Mouse (Mus musculus) gastrocnemius, postnatal 36 days (tissue): ENCODE data around the gene Prn. TPM values are rescaled to one million over a fixed set of nuclear protein-coding genes. Genes with fewer than 3 reads are reported as not detected.

Source experiments
- DNase-seq, 2 experiments: peaks; one replicate each; pipeline ENCODE4 v3.0.0; 2022
- intact Hi-C: fragments of 180-260 bp; cut with DNase I; formaldehyde crosslinking; loops from one replicate; pipeline ENCODE4 v1.15.1; 2025
- long read RNA-seq, 2 experiments: library from polyadenylated mRNA; stranded (forward); transcript quantifications; one replicate each; pipeline ENCODE4 v2.0.0; 2021
- total RNA-seq, 2 experiments: library from RNA; stranded (reverse); gene quantifications; 2 replicates each; pipeline ENCODE4 v1.2.3; 2021

Prn gene
- total RNA-seq = under 1 TPM; 0.15 to 0.39 TPM
- long read RNA-seq, experiment 1 = 0 reads
- long read RNA-seq, experiment 2 = 0 reads

DNA sequence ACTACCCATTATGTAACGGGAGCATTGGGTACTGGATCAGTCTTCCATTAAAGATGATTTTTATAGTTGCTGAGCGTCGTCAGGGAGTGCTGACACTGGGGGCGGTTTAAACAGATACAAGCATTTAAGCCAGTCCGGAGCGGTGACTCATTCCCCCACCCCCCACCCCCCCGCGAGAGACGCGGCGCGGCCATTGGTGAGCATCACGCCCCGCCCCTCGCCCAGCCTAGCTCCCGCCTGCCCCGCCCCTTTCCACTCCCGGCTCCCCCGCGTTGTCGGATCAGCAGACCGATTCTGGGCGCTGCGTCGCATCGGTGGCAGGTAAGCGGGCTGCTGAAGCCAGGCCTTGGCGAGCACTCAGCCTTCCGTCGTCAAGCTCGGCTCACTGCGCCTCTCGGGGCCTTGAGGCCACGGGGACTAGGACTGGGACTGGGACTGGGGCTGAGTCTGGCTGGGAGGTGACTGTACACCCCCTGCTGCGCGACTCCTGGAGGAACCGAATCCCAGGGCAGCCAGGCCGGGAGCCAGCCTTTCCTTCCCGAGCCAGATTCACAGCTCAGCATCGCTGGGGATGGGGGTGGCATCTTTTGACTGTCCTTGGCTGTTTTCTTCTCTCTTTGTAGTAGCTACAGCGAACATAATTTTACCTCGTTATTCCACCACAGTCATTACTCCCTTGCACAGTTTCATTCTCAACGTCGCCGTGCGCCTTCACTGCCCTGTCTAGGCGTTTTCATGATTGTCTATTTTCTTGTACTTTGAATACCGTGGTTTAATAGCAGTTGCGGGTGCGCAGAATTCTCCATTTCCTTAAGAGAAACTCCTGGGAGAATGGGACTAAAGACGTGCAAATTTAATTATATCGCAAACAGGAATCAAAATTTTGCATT is at the start of gene Prn, which contains the start of gene Prnp:
Prn (plus strand) TSS at position 275 of the 890 bp plus-strand sequence.
Prnp (plus strand) TSS at position 246 of the 890 bp plus-strand sequence.
- intact Hi-C loops = no loop called here
- DNase-seq = peak; percentile 85 to 90

DNA sequence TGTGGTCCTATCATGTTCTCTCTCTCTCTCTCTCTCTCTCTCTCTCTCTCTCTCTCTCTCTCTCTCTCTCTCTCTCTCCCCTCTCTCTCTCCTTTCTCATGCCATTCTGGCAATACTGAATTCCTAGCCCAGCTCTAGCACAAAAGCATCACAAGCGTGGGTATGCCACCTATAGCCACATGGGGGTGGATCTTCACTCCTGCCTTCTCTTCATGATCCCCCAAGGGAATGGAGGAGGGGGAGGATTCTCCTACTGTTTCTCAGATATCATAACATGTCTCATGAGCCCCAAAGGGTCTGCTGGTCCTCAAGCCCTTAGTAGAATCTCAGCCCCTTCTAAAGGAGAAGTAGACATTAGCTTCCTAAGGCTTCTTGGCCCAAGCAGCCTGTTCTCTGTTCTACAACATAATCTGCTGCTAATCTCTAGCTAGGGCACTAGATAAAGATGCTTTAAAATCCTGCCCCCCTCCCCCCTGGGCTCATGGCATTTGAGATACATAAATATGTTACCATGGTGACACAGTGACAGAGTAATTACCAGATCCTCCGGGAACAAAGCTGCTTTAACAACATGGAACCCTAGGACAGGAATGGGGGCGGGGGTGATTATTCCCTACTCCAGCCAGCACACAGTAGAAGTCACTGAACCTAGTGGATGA is 47.0 kb upstream of the Prn start:
- intact Hi-C loops = no loop called here
- no peak for DNase-seq

DNA sequence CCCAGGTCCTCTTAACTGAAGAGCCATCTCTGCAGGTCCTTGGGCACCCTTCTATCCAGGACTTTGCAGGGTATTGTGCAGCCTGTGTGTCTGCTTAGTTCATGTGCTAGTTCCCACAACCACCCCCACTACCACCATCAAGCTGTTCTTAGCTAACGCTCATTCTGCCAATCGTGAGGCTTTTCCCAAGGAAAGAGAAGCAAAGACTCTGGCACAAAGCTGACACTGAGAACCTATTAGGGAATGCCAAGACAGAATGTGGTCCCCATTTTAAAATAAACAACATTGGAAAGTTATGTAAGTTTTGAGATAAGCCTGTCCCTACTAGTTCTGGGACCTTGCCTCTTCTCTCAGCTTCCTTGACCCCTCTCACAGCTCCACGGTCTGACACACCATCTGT is 46.3 kb upstream of the Prn start:
- intact Hi-C loops = no loop called here
- no peak for DNase-seq

GRCm38 (mm10) chr2:131864262-131864796 is 45.4 kb upstream of the Prn start:
- DNase-seq = no peak
- intact Hi-C loops = no loop called here

GRCm38 (mm10) chr2:131866676-131867075 is 43.1 kb upstream of the Prn start:
- intact Hi-C loops = no loop called here
- no peak for DNase-seq

DNA sequence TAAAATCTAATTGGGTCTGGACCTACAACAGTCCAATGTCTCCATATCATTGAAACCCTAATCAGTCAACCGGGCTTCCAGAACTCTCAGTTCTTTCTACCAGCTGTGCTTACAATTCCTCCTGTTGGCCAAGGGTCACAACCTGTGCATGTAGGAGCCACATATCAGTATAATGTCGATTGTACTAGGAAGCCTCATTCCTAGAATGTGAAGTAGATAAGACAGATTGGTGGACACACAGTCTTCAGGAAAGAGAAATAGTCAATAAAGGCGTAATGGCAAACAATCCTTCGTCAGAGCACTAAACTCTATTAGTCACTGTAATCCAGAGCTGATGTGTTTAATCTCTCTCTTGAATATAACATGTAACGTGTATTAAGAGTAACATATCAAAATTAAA is 40.8 kb upstream of the Prn start:
- DNase-seq = no peak
- intact Hi-C loops = no loop called here

DNA sequence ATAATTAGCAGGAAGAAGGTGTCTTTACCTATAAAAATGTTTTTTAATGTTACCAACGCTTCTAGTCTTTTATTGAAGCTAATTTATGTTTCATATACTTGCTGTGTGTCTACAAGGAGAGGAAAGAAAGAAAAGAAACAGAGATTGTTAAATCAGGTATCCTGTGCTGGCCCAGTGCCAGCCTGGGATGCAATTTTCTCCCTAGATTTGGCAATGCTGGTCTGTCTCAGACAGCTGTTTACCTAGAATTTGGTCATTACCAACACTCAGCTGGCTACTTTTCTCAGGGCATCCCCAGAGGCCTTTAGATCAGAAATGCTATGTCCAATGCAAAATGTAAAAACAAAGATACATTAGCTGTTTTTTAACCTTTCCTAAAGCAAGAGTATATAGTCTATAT is 36.4 kb upstream of the Prn start:
- DNase-seq = no peak
- intact Hi-C loops = no loop called here

DNA sequence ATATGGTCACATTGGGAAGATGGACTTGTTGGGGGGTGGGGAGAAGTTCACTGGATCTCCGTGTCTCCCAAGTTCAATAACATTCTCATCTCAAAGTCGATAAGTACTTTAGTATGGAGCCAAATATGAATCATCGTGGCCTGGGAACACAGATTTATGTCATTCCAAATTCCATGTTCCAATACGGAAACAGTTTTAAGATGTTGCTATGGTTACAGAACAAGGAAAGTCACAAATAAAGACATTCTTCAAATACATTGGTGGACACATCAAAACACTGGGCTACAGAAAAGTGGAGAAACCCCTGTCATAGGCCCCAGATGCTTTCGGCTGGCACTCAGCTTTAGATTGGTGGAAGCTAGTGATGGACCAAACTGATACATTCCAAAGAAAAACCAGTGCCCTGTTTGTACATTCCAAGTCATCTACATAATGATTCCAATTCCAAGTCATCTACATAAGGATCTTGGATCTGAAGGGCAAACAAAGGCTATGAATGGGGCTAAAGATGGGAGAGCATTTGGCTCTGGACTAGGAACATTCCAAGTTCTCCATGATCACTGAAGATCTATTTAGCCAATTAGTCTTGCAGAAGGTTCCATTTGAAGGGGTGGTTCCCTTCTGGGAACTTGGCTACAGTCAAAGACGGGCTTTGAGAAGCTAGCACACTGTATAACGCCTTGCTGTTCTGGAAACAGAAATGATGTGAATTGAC is 33.0 kb upstream of the Prn start:
- intact Hi-C loops = no loop called here
- no peak for DNase-seq

- intact Hi-C loops = no loop called here
- DNase-seq = no peak
Measured at GRCm38 (mm10) chr2:131881766-131882165, 28.0 kb upstream of the Prn start.

- DNase-seq = no peak
- intact Hi-C loops = no loop called here
Measured at GRCm38 (mm10) chr2:131883136-131883535, 26.6 kb upstream of the Prn start.

- intact Hi-C loops = no loop called here
- no peak for DNase-seq
Measured at GRCm38 (mm10) chr2:131886503-131887160, 23.1 kb upstream of the Prn start.

DNA sequence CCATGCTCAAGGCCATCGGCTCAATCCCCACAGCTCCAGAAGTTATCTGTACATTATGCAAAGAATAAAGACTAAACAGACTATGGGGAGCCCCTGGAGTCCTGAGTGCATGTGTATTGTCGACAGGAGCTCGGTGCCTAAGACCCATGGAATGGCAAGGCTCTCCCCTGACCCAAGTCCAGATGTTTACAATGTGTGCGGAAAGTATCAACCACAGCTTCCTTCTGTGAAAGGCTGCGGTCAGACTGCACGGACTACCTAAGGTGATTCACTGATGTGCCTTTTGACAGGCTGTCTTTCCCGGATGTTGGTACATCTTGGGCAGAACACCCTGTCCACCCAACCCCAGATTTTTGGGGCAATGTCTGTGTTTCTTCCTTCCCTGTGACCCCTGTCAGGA is 21.5 kb upstream of the Prn start:
- DNase-seq = no peak
- intact Hi-C loops = no loop called here

GRCm38 (mm10) chr2:131892534-131892933 is 17.2 kb upstream of the Prn start:
- DNase-seq = no peak
- intact Hi-C loops = no loop called here

DNA sequence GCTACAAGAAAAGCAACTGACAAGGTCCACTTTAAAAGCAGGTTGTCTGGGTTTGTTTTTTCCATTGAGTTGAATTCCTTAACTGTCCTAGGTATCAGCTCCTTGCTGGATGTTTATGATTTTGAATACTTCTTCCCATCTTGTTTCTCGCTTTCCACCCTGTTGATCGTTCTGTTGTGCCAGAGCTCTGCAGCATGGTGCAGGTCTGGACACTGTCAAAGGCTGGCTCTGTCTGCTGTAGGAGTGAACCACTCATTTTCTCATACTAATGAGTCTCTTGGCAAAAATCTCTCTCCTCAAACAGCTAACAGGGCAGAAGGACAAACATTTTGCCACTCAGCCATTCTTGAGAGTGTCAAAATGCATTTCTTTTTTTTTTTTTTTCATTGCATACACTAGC is 14.7 kb upstream of the Prn start:
- DNase-seq = no peak
- intact Hi-C loops = no loop called here

- intact Hi-C loops = no loop called here
- DNase-seq = no peak
Measured at GRCm38 (mm10) chr2:131896011-131896410, 13.7 kb upstream of the Prn start.

GRCm38 (mm10) chr2:131897336-131898109 is 12.2 kb upstream of the Prn start:
- no peak for DNase-seq
- intact Hi-C loops = no loop called here

- intact Hi-C loops = loop anchor here (5.0 kb wide), 1 partner anchor 70 kb away; no protein-coding TSS in a partner anchor
Measured at GRCm38 (mm10) chr2:131902423-131902822, 7.3 kb upstream of the Prn start.

GRCm38 (mm10) chr2:131902867-131903266 is 6.9 kb upstream of the Prn start:
- intact Hi-C loops = loop anchor here (5.0 kb wide), 1 partner anchor 71 kb away; no protein-coding TSS in a partner anchor
- peak; percentile 31 to 48 for DNase-seq

More at GRCm38 (mm10) chr2:131902423-131902822, 7.3 kb upstream of the Prn start:
- no peak for DNase-seq

GRCm38 (mm10) chr2:131905025-131905424 is 4.7 kb upstream of the Prn start:
- DNase-seq = no peak
- intact Hi-C loops = no loop called here
